Mouse (Mus musculus): ENCODE results near the gene Rala.

The Rala gene

DNA sequence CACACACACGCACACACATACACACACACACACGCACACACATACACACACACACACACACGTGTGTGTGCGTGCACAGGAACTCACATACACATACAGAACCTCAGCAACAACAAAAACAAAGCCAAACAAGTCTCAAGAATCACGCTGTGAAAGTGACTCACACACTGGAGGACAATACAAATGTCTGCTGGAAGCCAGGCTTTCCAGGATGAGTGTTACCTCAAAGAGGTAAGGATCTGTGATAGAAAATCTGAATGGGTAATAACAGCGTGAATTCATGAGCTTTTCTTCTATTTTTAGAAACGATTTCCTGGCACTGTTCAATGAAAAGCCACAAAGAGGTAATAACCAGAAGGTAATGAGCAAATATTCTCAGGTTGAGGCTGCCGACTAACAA is 59.8 kb downstream of the Rala start:
- no peak for DNase-seq (ENCODE audit: low spot score in 2 of 2)

DNA sequence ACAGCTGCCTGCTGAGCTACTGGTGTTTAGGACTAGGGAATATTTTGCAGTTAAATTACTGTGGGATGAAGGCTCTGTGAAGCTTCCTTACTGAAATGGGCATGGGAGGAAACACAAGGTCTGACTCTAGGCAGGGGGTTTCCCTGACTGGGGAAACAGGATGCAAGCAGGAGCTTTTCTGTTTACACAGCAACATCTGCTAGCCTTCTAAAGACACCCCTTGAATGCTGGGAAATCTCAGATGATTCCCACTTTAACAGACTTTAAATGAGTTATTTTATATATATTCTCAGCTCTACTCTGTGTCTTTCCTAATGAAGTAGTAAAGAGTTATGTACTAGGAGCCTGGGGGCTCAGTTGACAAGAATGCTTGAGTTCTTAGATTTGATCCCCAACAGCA is 65.0 kb downstream of the Rala start:
- DNase-seq (ENCODE audit: low spot score in 2 of 2), result no peak

GRCm38 (mm10) chr13:17866741-17867140 is 77.3 kb downstream of the Rala start:
- peak in 1 of 2 experiments; percentile 48 for DNase-seq (ENCODE audit: low spot score in 2 of 2)

DNA sequence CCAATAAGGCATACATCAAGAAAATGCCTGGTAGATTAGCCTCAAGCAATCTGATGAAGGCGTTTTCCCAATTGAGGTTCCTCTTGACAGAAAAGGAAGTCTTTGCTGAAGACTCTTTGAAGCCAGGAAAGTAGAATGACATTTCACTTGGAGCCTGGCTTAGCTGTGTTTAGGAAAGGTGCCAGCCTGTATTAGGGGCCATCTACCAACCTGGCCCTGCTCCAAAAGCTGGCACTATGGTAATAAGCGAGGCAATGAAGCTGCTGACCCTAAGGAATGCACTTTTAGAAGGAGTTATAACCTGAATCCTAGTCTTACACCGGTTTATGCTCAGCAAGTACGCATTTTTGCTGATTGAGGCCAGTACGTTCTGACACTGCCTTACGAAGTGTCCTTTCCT is 83.5 kb downstream of the Rala start:
- DNase-seq (ENCODE audit: low spot score in 2 of 2), result no peak

DNA sequence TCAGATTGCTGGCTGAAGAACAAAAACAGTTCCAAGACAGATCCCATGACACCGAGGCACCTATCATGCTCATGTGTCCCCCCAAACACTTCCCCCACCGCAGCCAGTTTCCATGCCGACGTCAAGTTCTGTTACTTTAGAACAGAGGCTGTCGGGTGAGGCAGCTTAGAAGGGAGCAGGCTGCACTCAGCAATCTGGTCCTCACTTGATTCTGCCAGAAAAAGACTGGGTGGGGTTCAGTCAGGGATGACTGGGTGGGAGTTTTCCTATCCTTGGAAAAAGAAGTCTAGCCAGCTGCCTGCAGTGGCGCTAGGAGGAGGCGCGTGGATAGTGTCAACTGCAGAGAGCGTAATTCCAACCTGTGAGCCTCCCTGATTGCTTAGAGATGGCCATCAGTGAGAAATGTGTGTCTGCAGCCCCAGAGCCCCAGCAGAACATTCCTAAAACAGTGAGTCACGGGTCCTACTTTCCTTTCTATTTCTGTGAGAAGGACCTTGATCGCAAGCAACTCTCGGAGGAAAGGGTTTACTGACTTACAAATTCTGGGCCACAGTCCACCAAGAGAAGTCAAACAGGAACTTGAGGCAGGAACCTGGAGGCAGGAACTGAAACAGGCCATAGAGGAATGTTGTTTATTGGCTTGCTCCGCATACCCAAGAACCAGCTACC is 84.5 kb downstream of the Rala start:
- DNase-seq (ENCODE audit: low spot score in 2 of 2), result peak; percentile 67 to 85

DNA sequence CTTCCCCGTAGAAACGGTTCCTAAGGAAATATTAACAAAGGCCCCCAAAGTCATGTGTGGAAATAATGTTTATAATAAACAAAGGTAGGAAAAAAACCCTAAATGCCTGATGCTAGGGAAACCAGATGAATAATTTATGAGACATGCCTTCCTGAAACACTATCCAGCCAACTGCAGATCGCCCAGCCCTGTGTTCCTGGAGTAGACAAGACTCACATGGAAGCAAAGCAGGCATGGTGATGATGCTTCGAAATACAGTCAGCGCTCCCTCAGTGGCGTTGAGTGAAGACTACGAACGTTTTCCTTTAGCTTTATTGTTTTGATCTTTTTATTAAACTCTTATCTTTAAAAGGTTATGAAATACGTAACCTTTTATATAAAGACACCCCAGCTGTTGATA is 87.0 kb downstream of the Rala start:
- no peak for DNase-seq (ENCODE audit: low spot score in 2 of 2)

DNA sequence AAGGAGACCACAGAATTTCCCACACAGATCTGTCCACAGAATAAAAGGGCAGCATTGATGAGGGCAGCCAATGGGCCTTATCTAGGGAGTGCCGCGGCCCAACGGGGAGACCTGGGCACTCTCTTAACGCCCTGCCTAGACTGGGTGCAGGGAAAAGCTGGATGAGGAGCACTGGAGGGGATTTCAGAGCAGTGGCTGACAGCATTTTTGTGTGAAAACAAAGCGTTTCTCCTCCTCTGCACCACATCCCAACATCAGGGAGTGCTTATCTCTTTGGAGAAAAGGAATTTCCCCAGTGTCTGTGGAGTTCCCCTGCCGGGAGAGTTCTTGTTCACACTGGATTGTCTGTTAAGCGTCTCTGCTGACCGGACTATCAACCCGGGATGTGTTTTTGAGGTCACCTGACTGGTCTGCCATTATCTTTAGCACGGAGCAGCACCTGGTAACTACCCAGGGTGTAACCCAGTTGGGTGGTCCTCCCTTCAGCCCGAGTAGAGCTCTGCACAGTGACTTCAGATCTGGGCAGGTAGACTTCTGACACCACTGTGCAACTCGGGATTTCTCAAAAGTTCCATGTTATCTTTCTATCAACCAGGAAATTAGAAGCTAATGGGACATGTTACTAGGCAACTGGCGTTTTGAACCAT is 88.4 kb downstream of the Rala start:
- DNase-seq (ENCODE audit: low spot score in 2 of 2), result no peak

GRCm38 (mm10) chr13:17854755-17855154 is 89.3 kb downstream of the Rala start:
- no peak for DNase-seq (ENCODE audit: low spot score in 2 of 2)

GRCm38 (mm10) chr13:17843336-17843735 is 100.7 kb downstream of the Rala start:
- no peak for DNase-seq (ENCODE audit: low spot score in 2 of 2)

DNA sequence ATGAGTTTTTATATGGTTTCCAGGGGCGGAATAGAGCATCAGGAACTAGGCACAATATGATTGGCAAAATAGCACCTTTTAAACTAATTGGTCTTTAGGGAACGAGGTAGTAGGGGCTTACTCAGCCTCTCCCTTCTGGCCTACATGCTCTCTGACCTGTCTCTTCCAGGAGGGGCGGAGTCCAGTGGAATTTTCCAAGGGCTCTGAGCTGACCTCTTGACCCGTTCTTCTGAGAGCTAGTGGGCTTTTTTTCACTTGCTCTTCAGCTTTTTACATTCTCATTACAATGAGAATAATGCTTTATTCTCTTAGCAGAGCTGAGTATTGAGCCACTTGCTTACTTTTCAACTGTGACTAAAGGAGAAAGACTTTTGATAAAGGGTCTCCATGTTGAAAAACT is 101.3 kb downstream of the Rala start:
- DNase-seq (ENCODE audit: low spot score in 2 of 2), result no peak

DNA sequence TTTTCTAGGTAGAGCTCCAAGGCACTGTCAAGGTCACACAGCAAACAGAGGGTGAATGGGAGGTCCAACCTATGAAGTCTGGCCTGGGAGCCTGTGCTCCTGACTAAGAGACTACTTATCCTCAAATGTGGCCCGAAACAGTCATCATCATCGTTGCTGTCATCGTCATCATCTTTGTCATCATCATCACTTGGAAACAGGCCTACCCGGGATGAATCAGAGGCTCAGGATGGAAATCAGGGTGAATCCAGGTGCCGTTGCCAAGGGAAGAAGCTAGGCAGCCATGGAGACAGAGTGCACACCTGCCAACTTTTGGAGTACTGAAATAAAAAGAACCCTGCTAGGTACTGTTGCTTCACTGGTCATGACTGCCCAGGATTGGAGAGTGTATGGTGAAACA is 104.9 kb downstream of the Rala start:
- DNase-seq (ENCODE audit: low spot score in 2 of 2), result peak; percentile 52 to 67

- DNase-seq (ENCODE audit: low spot score in 2 of 2), result peak; percentile 48 to 75
Measured at GRCm38 (mm10) chr13:17838484-17838851, 105.6 kb downstream of the Rala start.

DNA sequence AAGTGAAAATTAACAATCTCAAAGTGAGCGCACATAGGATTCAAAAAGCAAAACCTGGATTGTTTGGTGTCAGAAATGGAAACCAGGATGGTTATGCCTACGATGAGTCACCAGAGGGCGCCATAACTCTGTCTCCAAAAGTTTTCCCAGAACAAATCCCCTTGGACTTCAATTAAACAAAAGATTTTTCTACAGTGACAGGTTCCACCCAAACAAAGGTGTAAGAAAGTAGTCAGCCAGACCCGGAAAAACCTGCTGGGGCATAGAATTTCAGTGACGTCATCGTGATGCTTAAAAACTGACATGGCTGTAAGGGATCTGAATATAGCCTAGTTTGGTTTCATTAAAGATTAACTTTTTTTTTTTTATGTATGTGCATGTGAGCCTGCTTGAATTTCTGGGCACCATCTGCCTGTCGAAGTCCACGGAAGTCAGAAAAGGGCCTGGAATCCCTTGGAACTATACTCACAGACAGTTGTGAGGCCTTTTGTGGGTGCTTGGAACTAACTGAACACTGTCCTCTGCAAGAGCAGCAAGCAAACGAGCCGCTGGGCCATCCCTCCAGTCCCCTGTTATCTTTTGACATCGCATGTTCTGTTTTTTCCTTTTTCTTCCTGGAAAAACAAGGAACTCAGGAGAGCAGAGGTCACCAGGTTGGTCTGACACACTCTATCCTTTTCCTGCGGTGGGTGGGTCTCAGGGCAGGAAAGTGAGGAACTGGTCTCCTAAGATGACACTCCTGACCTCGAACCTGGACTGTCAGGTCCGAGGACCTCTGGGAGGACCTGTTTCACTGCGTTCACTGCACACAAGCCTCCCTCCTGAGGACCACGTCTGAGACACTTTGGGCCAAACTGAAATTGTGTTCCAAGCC is 106.2 kb downstream of the Rala start:
- peak; percentile 40 to 62 for DNase-seq (ENCODE audit: low spot score in 2 of 2)

GRCm38 (mm10) chr13:17836808-17837207 is 107.2 kb downstream of the Rala start:
- DNase-seq (ENCODE audit: low spot score in 2 of 2), result no peak

- DNase-seq (ENCODE audit: low spot score in 2 of 2), result no peak
Measured at GRCm38 (mm10) chr13:17832940-17833339, 111.1 kb downstream of the Rala start.
